Mouse (Mus musculus) lung, embryonic 15.5 days (tissue): ENCODE results near the gene Hdac5. TPM values are rescaled to one million over a fixed set of nuclear protein-coding genes. Genes with fewer than 3 reads are reported as not detected.

ENCODE experiments used
- ATAC-seq: fragments of 200-750 bp; cut with Nextera tagmentation; 2 replicates; pipeline ENCODE4 v1.8.0; 2017; ENCODE audit warnings: moderate number of reproducible peaks, borderline replicate concordance; ENCODE audit not compliant: low FRiP score, low TSS enrichment; ENCODE audit errors: extremely low read depth
- H3K27ac ChIP-seq: fragments of 300-500 bp; sonication (generic); 2 replicates; pipeline ENCODE4 v1.5.1; 2015; ENCODE audit warnings: moderate library complexity, mild to moderate bottlenecking, inconsistent platforms
- H3K27me3 ChIP-seq: fragments of 300-500 bp; sonication (generic); 2 replicates; pipeline ENCODE4 v1.6.1; 2015; ENCODE audit warnings: inconsistent platforms
- H3K36me3 ChIP-seq: fragments of 300-500 bp; sonication (generic); 2 replicates; pipeline ENCODE4 v1.6.1; 2015; ENCODE audit warnings: inconsistent platforms
- H3K4me1 ChIP-seq: fragments of 300-500 bp; sonication (generic); 2 replicates; pipeline ENCODE4 v1.6.1; 2015; ENCODE audit warnings: inconsistent platforms
- H3K4me2 ChIP-seq: fragments of 300-500 bp; sonication (generic); 2 replicates; pipeline ENCODE4 v1.6.1; 2015; ENCODE audit warnings: inconsistent platforms, mild to moderate bottlenecking, moderate library complexity
- H3K4me3 ChIP-seq: fragments of 300-500 bp; sonication (generic); 2 replicates; pipeline ENCODE4 v1.5.1; 2015; ENCODE audit warnings: mild to moderate bottlenecking, inconsistent platforms
- H3K9ac ChIP-seq: fragments of 300-500 bp; sonication (generic); 2 replicates; pipeline ENCODE4 v1.6.1; 2015; ENCODE audit warnings: inconsistent platforms
- H3K9me3 ChIP-seq: fragments of 300-500 bp; sonication (generic); 2 replicates; pipeline ENCODE4 v1.6.1; 2016; ENCODE audit warnings: inconsistent platforms
- WGBS: fragments of 180-500 bp; shearing (Covaris S2); methylation state at CpG from one replicate; pipeline ENCODE4 v1.1.7; 2015; 5-methylcytosine and 5-hydroxymethylcytosine counted together
- polyA plus RNA-seq: library from polyadenylated mRNA; unstranded; fragments of >200 nt; fragmentation: Nextera tagmentation; extraction: Ambion mirVana; gene quantifications from 2 replicates; pipeline ENCODE4 v1.2.1, GENCODE M21; 2015

The Hdac5 gene
- polyA plus RNA-seq, 1 experiment from 2014 or later = 76.7 TPM

GRCm38 (mm10) chr11:102190848-102191247, 39.1 kb downstream of the Hdac5 start:
- Histone ChIP-seq H3K9ac (peak overlapping the region; percentile 71), H3K4me2 (peak overlapping the region; percentile 86), H3K27me3 (no peaks in the 10 kb centered on the region), H3K36me3 (peaks cover 26% of the 10 kb centered on the region), H3K4me1 (peaks cover 31% of the 10 kb centered on the region), H3K27ac (no peak overlapping the region), H3K9me3 (no peaks in the 10 kb centered on the region), H3K4me3 (peak overlapping the region; percentile 75; the same call in 1 of the 2 replicates)
- no peak for ATAC-seq
- 34% methylated on average over 4 of the region's 4 CpGs for WGBS

DNA sequence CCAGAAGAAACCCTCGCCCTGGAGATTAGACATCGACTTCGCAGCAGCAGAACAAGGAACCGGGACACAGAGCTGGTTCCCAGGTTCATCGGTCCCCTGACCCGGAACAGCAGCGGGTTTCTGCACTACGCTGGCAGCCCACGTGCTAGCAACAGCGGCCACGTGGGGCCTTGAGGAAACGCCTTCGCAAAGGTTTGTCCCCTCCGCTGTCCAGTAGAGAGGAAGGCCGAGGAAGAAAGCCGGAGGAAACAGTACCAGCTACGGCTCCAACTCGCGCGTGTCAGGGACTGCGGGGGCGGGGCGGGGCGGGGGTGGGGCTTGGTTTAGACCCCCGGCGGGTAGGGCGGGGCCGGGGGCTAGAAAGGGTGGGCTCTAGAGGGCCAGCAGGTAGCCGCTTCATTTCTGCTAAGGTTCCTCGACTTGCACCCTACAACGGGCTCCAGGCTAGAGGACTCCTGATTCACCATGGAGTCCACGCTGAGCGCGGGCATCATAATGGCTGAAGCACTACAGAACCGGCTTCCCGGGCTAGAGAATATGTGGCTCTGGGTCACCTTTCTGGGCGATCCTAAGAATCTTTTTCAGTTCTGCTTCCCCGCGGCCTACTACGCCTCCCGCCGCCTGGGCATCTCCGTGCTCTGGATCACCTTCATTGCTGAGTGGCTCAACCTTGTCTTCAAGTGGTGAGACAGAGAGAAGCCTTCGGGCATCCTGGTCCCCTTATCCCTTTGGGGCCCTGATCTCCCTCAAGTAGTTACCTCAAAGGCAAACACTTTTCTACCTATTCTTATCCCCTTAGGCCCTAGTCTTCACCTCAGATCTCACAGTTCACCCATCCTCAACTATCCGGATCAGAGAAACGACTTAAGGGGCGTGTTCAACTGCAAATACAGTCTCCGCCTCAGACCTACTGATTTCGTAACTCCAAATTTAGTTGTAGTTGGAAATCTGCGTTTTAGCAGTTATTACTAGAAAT, 40.2 kb downstream of the Hdac5 start, which contains the start of gene G6pc3:
Gene G6pc3 (plus strand): TSS at position 160 of the 976 bp plus-strand sequence.
- peaks cover 30% of the 10 kb centered on the region for H3K4me1 ChIP-seq
- H3K27me3 ChIP-seq = no peaks in the 10 kb centered on the region
- peak; percentile 78 for ATAC-seq
- peaks cover 17% of the 10 kb centered on the region; the same call in 1 of the 2 replicates for H3K36me3 ChIP-seq
- peak within 1 kb of the TSS; percentile 86 for H3K4me2 ChIP-seq
- WGBS = under 1% methylated on average over 45 of the region's 50 CpGs
- H3K27ac ChIP-seq = peak within 1 kb of the TSS; percentile 70
- peak within 1 kb of the TSS; percentile 71 for H3K9ac ChIP-seq
- peak within 1 kb of the TSS; percentile 75 for H3K4me3 ChIP-seq
- H3K9me3 ChIP-seq = no peaks in the 10 kb centered on the region

DNA sequence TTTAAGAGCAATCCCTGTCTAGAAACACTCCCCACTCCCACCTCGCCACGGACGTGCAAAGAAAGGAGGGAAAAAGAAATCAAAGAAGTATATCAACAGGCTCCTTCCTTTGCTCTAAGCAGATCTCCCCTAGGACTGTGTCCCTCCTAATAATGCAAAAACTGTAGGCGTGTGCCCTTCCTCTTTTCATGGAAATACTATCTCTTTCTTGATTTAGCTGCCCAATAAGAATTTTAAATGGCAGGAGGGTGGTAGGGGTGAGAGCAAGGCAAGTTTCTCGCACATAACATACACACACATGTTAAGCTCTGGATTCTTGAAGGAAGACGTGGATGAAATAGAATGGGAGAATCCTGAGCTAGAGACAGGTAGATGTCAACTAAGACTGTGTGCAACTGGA, 41.0 kb downstream of the Hdac5 start:
- peak overlapping the region; percentile 75 for H3K4me3 ChIP-seq
- WGBS = 47% methylated on average over 6 of the region's 6 CpGs
- peak overlapping the region; percentile 71; the same call in 1 of the 2 replicates for H3K9ac ChIP-seq
- peak overlapping the region; percentile 86 for H3K4me2 ChIP-seq
- H3K9me3 ChIP-seq = no peaks in the 10 kb centered on the region
- H3K27me3 ChIP-seq = no peaks in the 10 kb centered on the region
- no peak overlapping the region for H3K27ac ChIP-seq
- ATAC-seq = no peak
- peaks cover 34% of the 10 kb centered on the region for H3K4me1 ChIP-seq
- H3K36me3 ChIP-seq = peaks cover 9% of the 10 kb centered on the region; the same call in 1 of the 2 replicates

GRCm38 (mm10) chr11:102186235-102186634, 43.7 kb downstream of the Hdac5 start:
- WGBS = 68% methylated on average over 1 of the region's 1 CpGs

DNA sequence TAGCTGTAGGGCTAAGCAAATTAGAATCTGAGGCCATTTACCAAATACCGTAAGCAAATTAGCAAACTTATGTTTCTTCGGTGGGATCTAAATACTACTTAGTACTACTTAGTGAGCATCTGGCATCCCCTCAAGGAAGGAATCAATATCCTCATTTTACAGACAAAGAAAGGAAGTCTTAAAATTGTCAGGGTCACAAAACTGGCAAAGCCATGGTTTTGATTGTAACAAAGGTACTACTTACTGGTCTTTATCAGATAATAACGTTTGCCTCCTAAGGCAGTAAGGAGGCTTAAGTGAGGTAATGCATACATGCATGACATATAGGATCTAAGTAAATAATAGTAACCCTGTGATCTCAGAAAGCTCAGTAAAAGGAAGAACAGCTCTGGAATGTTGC, 44.3 kb downstream of the Hdac5 start:
- Histone ChIP-seq H3K4me3 (peak overlapping the region; percentile 92), H3K4me2 (peak overlapping the region; percentile 77), H3K27ac (peak overlapping the region; percentile 92), H3K4me1 (peaks cover 36% of the 10 kb centered on the region), H3K36me3 (peaks cover 20% of the 10 kb centered on the region), H3K9me3 (no peaks in the 10 kb centered on the region), H3K27me3 (no peaks in the 10 kb centered on the region), H3K9ac (peak overlapping the region; percentile 95)
- 42% methylated on average over 3 of the region's 3 CpGs for WGBS
- no peak for ATAC-seq

More at GRCm38 (mm10) chr11:102186235-102186634, 43.7 kb downstream of the Hdac5 start:
- Histone ChIP-seq H3K36me3 (peaks cover 15% of the 10 kb centered on the region), H3K27ac (no peak overlapping the region), H3K4me3 (no peak overlapping the region), H3K4me1 (peaks cover 42% of the 10 kb centered on the region), H3K27me3 (no peaks in the 10 kb centered on the region), H3K4me2 (peak overlapping the region; percentile 77; the same call in 1 of the 2 replicates), H3K9me3 (no peaks in the 10 kb centered on the region), H3K9ac (no peak overlapping the region)
- no peak for ATAC-seq

GRCm38 (mm10) chr11:102184646-102185495, 45.1 kb downstream of the Hdac5 start, which contains the start of gene Lsm12:
Gene Lsm12, minus strand, starts transcription at chr11:102185296.
- H3K27me3 ChIP-seq = no peaks in the 10 kb centered on the region
- peak within 1 kb of the TSS; percentile 77 for H3K4me2 ChIP-seq
- H3K4me1 ChIP-seq = peaks cover 29% of the 10 kb centered on the region
- H3K36me3 ChIP-seq = peaks cover 28% of the 10 kb centered on the region
- WGBS = under 1% methylated on average over 59 of the region's 70 CpGs
- H3K9me3 ChIP-seq = no peaks in the 10 kb centered on the region
- peak within 1 kb of the TSS; percentile 92 for H3K27ac ChIP-seq
- peak within 1 kb of the TSS; percentile 95 for H3K9ac ChIP-seq
- H3K4me3 ChIP-seq = peak within 1 kb of the TSS; percentile 92
- ATAC-seq = peak; percentile 86

- WGBS = 2% methylated on average over 7 of the region's 7 CpGs
- ATAC-seq = no peak
- peaks cover 34% of the 10 kb centered on the region for H3K36me3 ChIP-seq
Measured at GRCm38 (mm10) chr11:102184253-102184645, 45.7 kb downstream of the Hdac5 start.

GRCm38 (mm10) chr11:102179836-102180235, 50.1 kb downstream of the Hdac5 start:
- no peak overlapping the region for H3K4me3 ChIP-seq
- peaks cover 13% of the 10 kb centered on the region for H3K4me1 ChIP-seq
- H3K9me3 ChIP-seq = no peaks in the 10 kb centered on the region
- ATAC-seq = no peak
- peaks cover 65% of the 10 kb centered on the region for H3K36me3 ChIP-seq
- H3K27me3 ChIP-seq = no peaks in the 10 kb centered on the region
- H3K9ac ChIP-seq = no peak overlapping the region
- no peak overlapping the region for H3K4me2 ChIP-seq
- no peak overlapping the region for H3K27ac ChIP-seq

More at GRCm38 (mm10) chr11:102184253-102184645, 45.7 kb downstream of the Hdac5 start:
- peak overlapping the region; percentile 95 for H3K9ac ChIP-seq
- H3K27me3 ChIP-seq = no peaks in the 10 kb centered on the region
- peak overlapping the region; percentile 92 for H3K4me3 ChIP-seq
- peak overlapping the region; percentile 92 for H3K27ac ChIP-seq
- no peaks in the 10 kb centered on the region for H3K9me3 ChIP-seq
- peaks cover 27% of the 10 kb centered on the region for H3K4me1 ChIP-seq
- peak overlapping the region; percentile 77 for H3K4me2 ChIP-seq

DNA sequence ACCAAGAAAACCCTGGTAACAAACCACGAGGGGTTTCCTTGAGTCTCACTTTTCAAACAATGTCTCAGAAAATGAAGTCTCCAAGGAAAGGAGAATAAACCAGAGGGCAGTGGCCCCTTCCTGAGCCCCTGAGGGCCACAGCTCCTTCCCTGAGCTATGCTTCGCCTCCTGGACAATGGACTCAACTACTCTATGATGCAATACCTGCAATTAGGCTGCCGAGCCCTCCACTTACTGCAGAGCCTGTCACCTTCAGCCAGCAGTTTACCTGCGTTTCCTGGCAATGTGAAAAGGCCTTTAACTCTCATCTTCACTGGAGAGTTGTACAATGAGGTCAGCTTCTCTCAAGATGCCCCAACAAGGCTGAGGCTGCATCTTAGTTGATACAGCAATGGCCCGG, 61.3 kb downstream of the Hdac5 start:
- no peak for ATAC-seq
- no peak overlapping the region for H3K9ac ChIP-seq
- no peak overlapping the region for H3K4me3 ChIP-seq
- 81% methylated on average over 5 of the region's 5 CpGs for WGBS
- H3K27me3 ChIP-seq = no peaks in the 10 kb centered on the region
- no peaks in the 10 kb centered on the region for H3K4me1 ChIP-seq
- no peaks in the 10 kb centered on the region for H3K9me3 ChIP-seq
- no peak overlapping the region for H3K27ac ChIP-seq
- no peak overlapping the region for H3K4me2 ChIP-seq
- H3K36me3 ChIP-seq = peaks cover 67% of the 10 kb centered on the region

- H3K9ac ChIP-seq = no peak overlapping the region
- H3K27ac ChIP-seq = no peak overlapping the region
- no peaks in the 10 kb centered on the region for H3K27me3 ChIP-seq
- WGBS = 87% methylated on average over 5 of the region's 5 CpGs
- no peak for ATAC-seq
- H3K4me1 ChIP-seq = no peaks in the 10 kb centered on the region
- H3K4me2 ChIP-seq = no peak overlapping the region
- peaks cover 73% of the 10 kb centered on the region for H3K36me3 ChIP-seq
- H3K9me3 ChIP-seq = no peaks in the 10 kb centered on the region
- H3K4me3 ChIP-seq = no peak overlapping the region
Measured at GRCm38 (mm10) chr11:102167539-102167938, 62.4 kb downstream of the Hdac5 start.

DNA sequence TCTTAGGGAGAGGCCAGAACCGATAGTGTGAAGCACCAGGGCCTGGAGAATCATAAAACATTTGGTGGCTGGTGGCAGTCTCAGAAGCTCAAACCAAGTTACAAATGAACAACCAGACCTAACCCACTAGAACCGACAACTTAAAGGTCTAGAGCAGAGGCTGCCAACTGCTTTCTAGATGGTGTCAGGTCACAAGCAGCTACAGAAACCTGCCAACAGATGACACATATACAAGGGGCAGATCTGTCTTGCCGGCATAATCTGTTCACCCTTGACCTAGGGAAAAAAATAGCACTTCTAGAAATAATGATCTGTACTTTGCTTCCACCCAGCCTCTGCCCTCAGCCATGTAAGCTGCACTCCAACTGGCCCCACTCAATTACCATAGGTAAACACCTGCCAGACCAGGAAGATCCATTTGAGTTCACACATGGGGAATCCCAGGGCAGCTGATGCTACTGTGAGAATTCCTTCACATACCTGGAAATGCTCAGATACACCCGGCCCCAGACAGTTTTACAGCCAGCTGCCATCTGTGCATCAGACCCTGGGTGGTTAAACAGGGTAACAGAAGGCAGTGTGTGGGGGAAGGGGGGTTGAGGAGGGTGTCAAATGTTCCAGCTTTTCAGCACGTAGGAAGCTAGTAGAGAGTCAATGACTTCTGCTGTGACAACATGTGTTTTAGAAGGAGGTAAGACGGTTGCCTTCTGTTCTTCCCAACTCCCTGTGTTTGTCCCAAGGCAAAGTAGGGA, 63.8 kb downstream of the Hdac5 start:
- no peak overlapping the region for H3K9ac ChIP-seq
- H3K4me3 ChIP-seq = no peak overlapping the region
- H3K27me3 ChIP-seq = no peaks in the 10 kb centered on the region
- no peaks in the 10 kb centered on the region for H3K9me3 ChIP-seq
- no peak overlapping the region for H3K4me2 ChIP-seq
- ATAC-seq = no peak
- 56% methylated on average over 6 of the region's 6 CpGs for WGBS
- H3K27ac ChIP-seq = no peak overlapping the region
- peaks cover 83% of the 10 kb centered on the region for H3K36me3 ChIP-seq
- H3K4me1 ChIP-seq = no peaks in the 10 kb centered on the region
